Mouse (Mus musculus): ENCODE measurements at regions not wholly inside any gene's neighbourhood (a gene's known extent, or its start where the extent isn't known, plus 50 kb on each side); places are given as distances from the start of the nearest gene placed in this dataset.

DNA sequence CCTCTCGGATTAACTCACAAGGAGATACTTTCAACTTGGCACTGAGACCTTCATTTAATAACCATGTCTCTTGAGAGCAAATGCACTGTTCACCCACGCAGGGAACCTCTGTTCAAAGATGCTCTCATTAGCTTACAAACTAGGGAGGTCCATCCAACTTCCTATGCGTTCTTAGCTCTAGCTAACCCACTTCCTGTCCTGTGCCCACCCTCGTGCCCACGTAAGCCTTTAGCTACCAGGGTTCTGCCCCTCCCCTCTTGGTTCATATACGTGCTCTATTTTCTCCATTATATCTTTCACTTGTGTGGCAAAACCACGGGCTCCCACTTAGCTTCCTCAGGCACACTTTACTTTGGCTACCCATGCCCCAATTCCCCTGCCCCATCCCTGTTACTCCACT, 53.4 kb upstream of the Ppp2r5c start:
- Histone ChIP-seq H3K9me3 (ENCODE audit: low read length) (no peaks in the 10 kb centered on the region), H3K4me3 (replicated peaks; ENCODE audit: low read length) (no peak overlapping the region), H3K4me1 (replicated peaks; ENCODE audit: low read depth, low read length) (peaks cover 5% of the 10 kb centered on the region; the same call in 1 of the 2 replicates), H3K27me3 (ENCODE audit: insufficient read depth, low read length) (no peaks in the 10 kb centered on the region), H3K36me3 (ENCODE audit: insufficient read depth, low read length) (no peaks in the 10 kb centered on the region)
- TF ChIP-seq CTCF (conservative IDR thresholded peaks at IDR 0.05; ENCODE audit: low read length) (no peak), NANOG (IDR thresholded peaks at IDR 0.05; ENCODE audit: borderline replicate concordance, low read length) (no peak), POU5F1 (IDR thresholded peaks at IDR 0.05; ENCODE audit: borderline replicate concordance, low read length) (no peak)

Data from E14TG2a.4 (cell line).